Mouse (Mus musculus): ENCODE measurements around the gene Chil1. TPM values are rescaled to one million over a fixed set of nuclear protein-coding genes. Genes with fewer than 3 reads are reported as not detected.

Chil1 gene
- polyA plus RNA-seq, 1 experiment = 32.9 TPM

DNA sequence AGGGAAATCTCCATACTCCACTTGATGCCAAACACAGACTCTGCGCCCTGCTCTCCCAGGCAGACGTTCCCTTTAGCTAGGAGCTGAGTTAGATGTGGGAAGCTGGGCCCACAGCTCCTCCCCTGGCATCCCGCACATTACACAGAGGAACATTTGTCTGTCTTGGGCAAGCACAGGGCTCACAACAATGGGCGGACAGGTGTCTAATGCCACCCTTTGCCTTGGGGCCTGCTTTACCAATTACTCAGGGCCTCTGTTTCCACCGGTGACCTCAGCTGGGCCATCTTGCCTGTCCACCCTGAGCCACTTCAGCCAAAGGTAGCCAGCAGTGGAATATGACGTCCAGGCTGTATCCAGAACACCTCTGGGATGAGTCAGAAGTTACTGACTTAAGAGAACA lies 20.6 kb upstream of the Chil1 start:
- no peaks in the 10 kb centered on the region for H3K79me2 ChIP-seq (ENCODE audit: control insufficient read depth, insufficient read depth)
- H3K4me3 ChIP-seq = no peak overlapping the region
- H3K36me3 ChIP-seq (ENCODE audit: control insufficient read depth, insufficient read depth) = no peaks in the 10 kb centered on the region
- TF ChIP-seq MYOD1 (IDR thresholded peaks at IDR 0.05; ENCODE audit: control insufficient read depth in 1 of 3, insufficient read length in 2 of 3, low read depth in 2 of 3) = peak; percentile 7 to 90 (median 82)
- TF ChIP-seq SRF (IDR thresholded peaks at IDR 0.05; ENCODE audit: control insufficient read depth, insufficient read length, low read depth) = no peak
- peak; percentile 32 for TF ChIP-seq POLR2AphosphoS2 (IDR thresholded peaks at IDR 0.05; ENCODE audit: insufficient read length, low read depth)
- TF ChIP-seq MYOG (IDR thresholded peaks at IDR 0.05; ENCODE audit: control insufficient read depth in 1 of 3, insufficient read depth in 1 of 3, insufficient read length in 2 of 3, low read depth in 2 of 3) = peak; percentile 79 to 97 (median 83)
- TF ChIP-seq TCF3 (IDR thresholded peaks at IDR 0.05; ENCODE audit: insufficient read length, low read depth) = peak; percentile 71
- TF ChIP-seq POLR2A (IDR thresholded peaks at IDR 0.05; ENCODE audit: insufficient read length, low read depth) = peak; percentile 24
- TF ChIP-seq REST (IDR thresholded peaks at IDR 0.05; ENCODE audit: insufficient read depth, insufficient read length) = no peak
- no peak for TF ChIP-seq USF1 (IDR thresholded peaks at IDR 0.05; ENCODE audit: low read depth)
- no peak for TF ChIP-seq MAX (IDR thresholded peaks at IDR 0.05; ENCODE audit: low read depth)
- 0 out of 2 replicates have a peak, but pooled peaks have one; percentile 29 for TF ChIP-seq CEBPB (IDR thresholded peaks at IDR 0.05; ENCODE audit: insufficient read depth, poor library complexity, severe bottlenecking)
- peak; percentile 75 for TF ChIP-seq TCF12 (IDR thresholded peaks at IDR 0.05; ENCODE audit: insufficient read depth, poor library complexity, severe bottlenecking)
- no peak for TF ChIP-seq E2F4 (IDR thresholded peaks at IDR 0.05; ENCODE audit: insufficient read depth)
- no peak overlapping the region for H3ac ChIP-seq (ENCODE audit: control insufficient read depth, insufficient read length)
- peaks cover 4% of the 10 kb centered on the region for H3K27me3 ChIP-seq (ENCODE audit: control insufficient read depth, insufficient read depth, insufficient read length)
- peak overlapping the region; percentile 57 for H3K4me2 ChIP-seq (ENCODE audit: low read depth)

DNA sequence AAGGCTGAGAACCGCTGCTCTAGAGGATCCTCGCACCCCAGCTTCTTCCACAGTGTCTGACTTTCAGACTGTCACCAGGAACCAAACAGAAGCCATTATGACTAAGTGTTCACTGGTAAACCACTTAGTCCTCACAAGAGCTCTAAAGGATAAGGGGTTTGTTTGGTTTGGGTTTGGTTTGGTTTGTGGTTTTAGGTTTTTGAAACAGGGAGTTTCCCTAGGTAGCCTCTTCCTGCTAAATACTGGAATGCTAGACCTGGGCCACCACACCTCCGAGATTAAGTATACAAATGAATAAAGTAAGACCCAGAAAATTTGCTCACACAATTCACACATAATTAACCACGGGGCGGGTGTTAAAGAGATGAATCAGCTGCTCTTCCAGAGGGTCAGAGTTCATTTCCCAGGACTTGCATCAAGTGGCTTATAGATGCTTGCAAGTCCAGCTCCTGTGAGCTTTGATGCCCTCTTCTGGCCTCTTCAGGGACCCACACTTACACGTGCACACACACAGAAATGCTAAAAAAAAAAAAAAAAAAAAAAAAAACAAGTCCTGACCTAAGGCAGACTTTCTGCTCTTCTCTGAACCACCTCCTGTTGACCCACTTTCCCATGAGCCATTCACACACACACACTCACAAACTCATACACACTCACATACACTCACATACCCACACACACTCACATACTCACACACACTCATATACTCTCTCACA lies 19.3 kb upstream of the Chil1 start:
- Histone ChIP-seq H3ac (ENCODE audit: control insufficient read depth, insufficient read length) (no peak overlapping the region), H3K36me3 (ENCODE audit: control insufficient read depth, insufficient read depth) (no peaks in the 10 kb centered on the region), H3K4me2 (ENCODE audit: low read depth) (no peak overlapping the region), H3K79me2 (ENCODE audit: control insufficient read depth, insufficient read depth) (no peaks in the 10 kb centered on the region), H3K4me3 (no peak overlapping the region), H3K27me3 (ENCODE audit: control insufficient read depth, insufficient read depth, insufficient read length) (peaks cover 4% of the 10 kb centered on the region)
- TF ChIP-seq POLR2AphosphoS2 (IDR thresholded peaks at IDR 0.05; ENCODE audit: insufficient read length, low read depth) (no peak), CEBPB (IDR thresholded peaks at IDR 0.05; ENCODE audit: insufficient read depth, poor library complexity, severe bottlenecking) (no peak), REST (IDR thresholded peaks at IDR 0.05; ENCODE audit: insufficient read depth, insufficient read length) (no peak), E2F4 (IDR thresholded peaks at IDR 0.05; ENCODE audit: insufficient read depth) (no peak), POLR2A (IDR thresholded peaks at IDR 0.05; ENCODE audit: insufficient read length, low read depth) (no peak), MYOD1 (IDR thresholded peaks at IDR 0.05; ENCODE audit: control insufficient read depth in 1 of 3, insufficient read length in 2 of 3, low read depth in 2 of 3) (no peak), MYOG (IDR thresholded peaks at IDR 0.05; ENCODE audit: control insufficient read depth in 1 of 3, insufficient read depth in 1 of 3, insufficient read length in 2 of 3, low read depth in 2 of 3) (no peak), TCF3 (IDR thresholded peaks at IDR 0.05; ENCODE audit: insufficient read length, low read depth) (no peak), TCF12 (IDR thresholded peaks at IDR 0.05; ENCODE audit: insufficient read depth, poor library complexity, severe bottlenecking) (no peak), SRF (IDR thresholded peaks at IDR 0.05; ENCODE audit: control insufficient read depth, insufficient read length, low read depth) (no peak), USF1 (IDR thresholded peaks at IDR 0.05; ENCODE audit: low read depth) (no peak), MAX (IDR thresholded peaks at IDR 0.05; ENCODE audit: low read depth) (no peak)

DNA sequence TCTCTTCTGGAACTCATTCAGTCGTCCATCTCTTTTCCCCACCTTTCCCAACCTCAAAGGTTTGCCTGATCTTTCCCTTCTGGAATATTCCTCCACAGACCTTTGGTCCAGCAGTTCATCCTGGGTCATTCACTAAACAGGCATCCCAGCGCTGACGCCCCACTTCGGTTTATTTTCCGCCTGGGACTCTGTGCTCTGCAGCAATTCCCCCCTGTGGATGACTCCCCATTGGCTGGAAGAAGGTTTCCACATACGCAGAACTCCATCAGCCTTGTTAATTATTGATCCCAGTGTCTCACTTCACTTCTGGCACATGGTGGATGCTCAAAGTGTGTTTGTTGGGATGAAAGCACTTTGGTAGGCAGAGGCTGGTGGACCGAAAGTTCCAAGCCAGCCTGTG lies 18.5 kb upstream of the Chil1 start:
- no peak for TF ChIP-seq POLR2A (IDR thresholded peaks at IDR 0.05; ENCODE audit: insufficient read length, low read depth)
- no peak for TF ChIP-seq CEBPB (IDR thresholded peaks at IDR 0.05; ENCODE audit: insufficient read depth, poor library complexity, severe bottlenecking)
- TF ChIP-seq E2F4 (IDR thresholded peaks at IDR 0.05; ENCODE audit: insufficient read depth) = no peak
- no peak for TF ChIP-seq MYOG (IDR thresholded peaks at IDR 0.05; ENCODE audit: control insufficient read depth in 1 of 3, insufficient read depth in 1 of 3, insufficient read length in 2 of 3, low read depth in 2 of 3)
- TF ChIP-seq MYOD1 (IDR thresholded peaks at IDR 0.05; ENCODE audit: control insufficient read depth in 1 of 3, insufficient read length in 2 of 3, low read depth in 2 of 3) = no peak
- TF ChIP-seq TCF3 (IDR thresholded peaks at IDR 0.05; ENCODE audit: insufficient read length, low read depth) = no peak
- TF ChIP-seq MAX (IDR thresholded peaks at IDR 0.05; ENCODE audit: low read depth) = no peak
- TF ChIP-seq REST (IDR thresholded peaks at IDR 0.05; ENCODE audit: insufficient read depth, insufficient read length) = no peak
- Histone ChIP-seq H3ac (ENCODE audit: control insufficient read depth, insufficient read length) (no peak overlapping the region), H3K79me2 (ENCODE audit: control insufficient read depth, insufficient read depth) (no peaks in the 10 kb centered on the region), H3K4me2 (ENCODE audit: low read depth) (no peak overlapping the region), H3K36me3 (ENCODE audit: control insufficient read depth, insufficient read depth) (no peaks in the 10 kb centered on the region), H3K4me3 (no peak overlapping the region), H3K27me3 (ENCODE audit: control insufficient read depth, insufficient read depth, insufficient read length) (peaks cover 11% of the 10 kb centered on the region)

DNA sequence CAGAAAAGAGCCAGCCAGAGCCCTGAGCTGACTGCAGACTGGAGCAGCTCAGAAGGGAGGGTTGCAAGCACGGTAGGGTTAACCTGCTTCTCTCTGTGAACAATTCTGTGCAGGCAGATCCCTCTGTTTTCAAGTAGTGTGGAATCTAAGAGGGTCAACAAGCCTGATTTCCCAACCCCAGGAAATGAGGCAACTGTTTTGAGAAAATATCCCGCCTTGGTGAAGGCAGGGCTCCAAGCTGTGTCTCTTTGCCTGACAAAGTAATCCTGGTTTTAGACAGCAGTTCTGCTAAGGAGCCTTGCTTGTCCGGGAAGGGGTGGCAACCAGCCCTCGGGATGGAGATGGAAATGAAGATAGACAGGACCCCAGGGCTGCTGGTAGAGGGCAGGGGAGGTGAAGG lies 17.5 kb upstream of the Chil1 start:
- no peaks in the 10 kb centered on the region for H3K36me3 ChIP-seq (ENCODE audit: control insufficient read depth, insufficient read depth)
- no peak overlapping the region for H3K4me2 ChIP-seq (ENCODE audit: low read depth)
- no peak overlapping the region for H3ac ChIP-seq (ENCODE audit: control insufficient read depth, insufficient read length)
- H3K27me3 ChIP-seq (ENCODE audit: control insufficient read depth, insufficient read depth, insufficient read length) = peaks cover 20% of the 10 kb centered on the region
- H3K79me2 ChIP-seq (ENCODE audit: control insufficient read depth, insufficient read depth) = no peaks in the 10 kb centered on the region
- no peak overlapping the region for H3K4me3 ChIP-seq
- TF ChIP-seq E2F4 (IDR thresholded peaks at IDR 0.05; ENCODE audit: insufficient read depth) (no peak), MYOG (IDR thresholded peaks at IDR 0.05; ENCODE audit: control insufficient read depth in 1 of 3, insufficient read depth in 1 of 3, insufficient read length in 2 of 3, low read depth in 2 of 3) (no peak), MAX (IDR thresholded peaks at IDR 0.05; ENCODE audit: low read depth) (no peak), TCF3 (IDR thresholded peaks at IDR 0.05; ENCODE audit: insufficient read length, low read depth) (no peak), TCF12 (IDR thresholded peaks at IDR 0.05; ENCODE audit: insufficient read depth, poor library complexity, severe bottlenecking) (no peak), MYOD1 (IDR thresholded peaks at IDR 0.05; ENCODE audit: control insufficient read depth in 1 of 3, insufficient read length in 2 of 3, low read depth in 2 of 3) (no peak), CEBPB (IDR thresholded peaks at IDR 0.05; ENCODE audit: insufficient read depth, poor library complexity, severe bottlenecking) (no peak), USF1 (IDR thresholded peaks at IDR 0.05; ENCODE audit: low read depth) (no peak), REST (IDR thresholded peaks at IDR 0.05; ENCODE audit: insufficient read depth, insufficient read length) (no peak), SRF (IDR thresholded peaks at IDR 0.05; ENCODE audit: control insufficient read depth, insufficient read length, low read depth) (no peak), POLR2AphosphoS2 (IDR thresholded peaks at IDR 0.05; ENCODE audit: insufficient read length, low read depth) (no peak), POLR2A (IDR thresholded peaks at IDR 0.05; ENCODE audit: insufficient read length, low read depth) (no peak)

Data from myocyte (in vitro differentiated cells).